Mouse (Mus musculus) embryonic facial prominence, embryonic 14.5 days (tissue): ENCODE measurements around the gene Rnasel. TPM values are rescaled to one million over a fixed set of nuclear protein-coding genes. Genes with fewer than 3 reads are reported as not detected.

Experiments
- ATAC-seq: fragments of 200-750 bp; cut with Nextera tagmentation; 2 replicates; pipeline ENCODE4 v1.8.0; 2017; ENCODE audit warnings: low read depth, moderate number of reproducible peaks, moderate TSS enrichment
- DNase-seq: peaks from one replicate; pipeline ENCODE4 v3.0.0-alpha.2; 2015; ENCODE audit warnings: low spot score
- H3K27ac ChIP-seq: fragments of 300-500 bp; sonication (generic); replicated peaks from 2 replicates; pipeline ENCODE4 v1.5.1; 2014; ENCODE audit warnings: low read depth, mild to moderate bottlenecking, low read length, moderate library complexity
- H3K27me3 ChIP-seq: fragments of 300-500 bp; sonication (generic); replicated peaks from 2 replicates; pipeline ENCODE4 v1.6.1; 2014; ENCODE audit warnings: low read length; ENCODE audit not compliant: control insufficient read depth, insufficient read depth
- H3K36me3 ChIP-seq: fragments of 300-500 bp; sonication (generic); 2 replicates; pipeline ENCODE4 v1.6.1; 2014; ENCODE audit warnings: low read length, mixed read lengths; ENCODE audit not compliant: control insufficient read depth, insufficient read depth
- H3K4me1 ChIP-seq: fragments of 300-500 bp; sonication (generic); 2 replicates; pipeline ENCODE4 v1.6.1; 2014; ENCODE audit warnings: antibody characterized with exemption, low read length; ENCODE audit not compliant: control insufficient read depth, insufficient read depth
- H3K4me2 ChIP-seq: fragments of 300-500 bp; sonication (generic); 2 replicates; pipeline ENCODE4 v1.6.1; 2014; ENCODE audit warnings: low read depth, mild to moderate bottlenecking, low read length, moderate library complexity, mixed read lengths
- H3K4me3 ChIP-seq: fragments of 300-500 bp; sonication (generic); 2 replicates; pipeline ENCODE4 v1.5.1; 2014; ENCODE audit warnings: low read depth, mild to moderate bottlenecking, low read length
- H3K9ac ChIP-seq: fragments of 300-500 bp; sonication (generic); 2 replicates; pipeline ENCODE4 v1.6.1; 2014; ENCODE audit warnings: low read depth, mild to moderate bottlenecking, low read length, moderate library complexity, mixed read lengths
- H3K9me3 ChIP-seq: fragments of 300-500 bp; sonication (generic); 2 replicates; pipeline ENCODE4 v1.6.1; 2016; ENCODE audit warnings: low read length; ENCODE audit not compliant: control insufficient read depth
- WGBS: fragments of 180-500 bp; shearing (Covaris S2); extraction: QIAGEN DNeasy Blood & Tissue Kit; methylation state at CpG from one replicate; pipeline ENCODE4 v1.1.7; 2014; 5-methylcytosine and 5-hydroxymethylcytosine counted together
- polyA plus RNA-seq: library from polyadenylated mRNA; unstranded; fragments of >200 nt; fragmentation: Nextera tagmentation; extraction: Ambion mirVana; gene quantifications from 2 replicates; pipeline ENCODE4 v1.2.1, GENCODE M21; 2014

Rnasel gene
- polyA plus RNA-seq: 12.6 and 13.1 TPM in 2 replicates

GRCm38 (mm10) chr1:153749211-153749801 is at the start of gene Rnasel:
TSS of gene Rnasel (plus strand) at chr1:153749426.
- H3K27ac ChIP-seq: peak within 1 kb of the TSS; percentile 57; the same call in 1 of the 2 replicates
- H3K4me1 ChIP-seq: peaks cover 12% of the 10 kb centered on the region; the same call in 1 of the 2 replicates
- peak within 1 kb of the TSS; percentile 46 for H3K4me3 ChIP-seq
- 4% methylated on average over 18 of the region's 18 CpGs for WGBS
- H3K36me3 ChIP-seq: no peaks in the 10 kb centered on the region
- H3K9me3 ChIP-seq: no peaks in the 10 kb centered on the region
- peak within 1 kb of the TSS; percentile 80 for H3K9ac ChIP-seq
- peak; percentile 68 for ATAC-seq
- DNase-seq: peak; percentile 90
- H3K27me3 ChIP-seq: no peaks in the 10 kb centered on the region
- H3K4me2 ChIP-seq: peak within 1 kb of the TSS; percentile 70

GRCm38 (mm10) chr1:153700448-153701063 is 48.7 kb upstream of the Rnasel start:
- Histone ChIP-seq H3K4me3 (no peak overlapping the region), H3K4me2 (no peak overlapping the region), H3K9me3 (no peaks in the 10 kb centered on the region), H3K4me1 (peaks cover 49% of the 10 kb centered on the region), H3K27me3 (no peaks in the 10 kb centered on the region), H3K9ac (no peak overlapping the region), H3K36me3 (no peaks in the 10 kb centered on the region), H3K27ac (no peak overlapping the region)
- ATAC-seq (0 out of 2 replicates have a peak, but pooled peaks have one; percentile 17), DNase-seq (peak; percentile 72)
- WGBS: 64% methylated on average over 11 of the region's 11 CpGs

DNA sequence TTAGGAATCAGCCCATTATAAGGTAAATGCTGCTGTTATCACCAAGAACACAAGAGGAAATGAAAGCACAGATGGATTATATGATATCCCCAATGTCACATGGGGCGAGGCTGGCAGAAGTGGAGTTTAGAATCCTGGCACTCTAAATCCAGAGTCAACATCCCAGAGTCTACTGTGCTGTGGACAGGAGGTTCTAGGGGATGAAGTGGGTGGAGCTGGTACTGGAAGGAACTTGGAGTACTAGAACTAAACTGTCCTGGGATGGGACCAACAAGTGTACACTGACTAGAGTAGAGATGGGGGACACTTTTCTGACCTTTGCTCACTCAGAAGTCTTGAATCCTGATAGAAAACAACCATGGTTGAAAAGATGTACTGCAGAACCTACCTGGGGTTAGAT is 47.8 kb upstream of the Rnasel start:
- no peaks in the 10 kb centered on the region for H3K36me3 ChIP-seq
- ATAC-seq (no peak), DNase-seq (no peak)
- H3K27me3 ChIP-seq: no peaks in the 10 kb centered on the region
- peaks cover 49% of the 10 kb centered on the region for H3K4me1 ChIP-seq
- 86% methylated on average over 1 of the region's 1 CpGs for WGBS
- no peaks in the 10 kb centered on the region for H3K9me3 ChIP-seq
- H3K9ac ChIP-seq: no peak overlapping the region
- H3K4me2 ChIP-seq: no peak overlapping the region
- H3K4me3 ChIP-seq: no peak overlapping the region
- no peak overlapping the region for H3K27ac ChIP-seq

DNA sequence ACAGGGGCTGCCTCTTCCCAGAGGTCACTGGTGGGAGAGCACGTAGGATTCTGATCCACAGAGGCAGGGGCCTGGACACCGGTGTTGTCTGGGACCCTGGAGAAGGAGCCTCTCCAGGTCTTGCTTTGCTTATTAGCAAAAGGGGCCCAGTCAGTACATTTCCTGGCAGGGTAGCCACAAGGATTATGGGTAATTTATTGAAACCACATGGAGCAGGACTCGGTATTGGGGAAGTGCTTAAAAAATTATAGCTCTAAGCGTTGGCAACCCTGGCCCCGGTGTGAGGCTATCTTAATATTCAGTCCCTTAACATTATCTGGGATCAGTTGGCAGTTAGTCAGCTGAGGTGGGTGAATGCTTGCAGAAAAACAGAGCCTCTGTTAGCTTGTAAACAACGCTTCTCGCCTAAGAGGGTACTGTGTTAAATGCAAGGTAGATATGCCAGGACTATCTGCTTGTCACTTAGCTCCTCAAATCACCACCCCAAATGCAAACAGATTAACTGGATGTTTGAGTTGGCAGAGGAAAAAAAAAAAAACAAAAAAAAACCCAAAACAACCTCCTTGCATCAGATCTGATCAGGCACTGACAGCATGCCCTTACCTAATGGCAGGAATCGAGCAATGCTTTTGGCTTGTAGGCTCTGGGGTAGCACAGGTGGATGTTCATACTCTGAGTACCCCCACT is 46.9 kb upstream of the Rnasel start:
- 51% methylated on average over 8 of the region's 8 CpGs for WGBS
- Histone ChIP-seq H3K27me3 (no peaks in the 10 kb centered on the region), H3K27ac (0 out of 2 replicates have a peak overlapping the region, but pooled peaks have one; percentile 18), H3K4me1 (peaks cover 49% of the 10 kb centered on the region), H3K9me3 (no peaks in the 10 kb centered on the region), H3K9ac (no peak overlapping the region), H3K36me3 (no peaks in the 10 kb centered on the region), H3K4me3 (no peak overlapping the region), H3K4me2 (no peak overlapping the region)
- ATAC-seq (no peak), DNase-seq (no peak)

GRCm38 (mm10) chr1:153702853-153703410 is 46.3 kb upstream of the Rnasel start:
- H3K9me3 ChIP-seq: no peaks in the 10 kb centered on the region
- no peak overlapping the region for H3K4me2 ChIP-seq
- WGBS: 43% methylated on average over 8 of the region's 8 CpGs
- H3K4me1 ChIP-seq: peaks cover 49% of the 10 kb centered on the region
- peak overlapping the region; percentile 18; the same call in 1 of the 2 replicates for H3K27ac ChIP-seq
- no peak overlapping the region for H3K9ac ChIP-seq
- no peak for DNase-seq
- no peak overlapping the region for H3K4me3 ChIP-seq
- no peaks in the 10 kb centered on the region for H3K27me3 ChIP-seq
- no peaks in the 10 kb centered on the region for H3K36me3 ChIP-seq
- no peak for ATAC-seq

GRCm38 (mm10) chr1:153703445-153703991 is 45.7 kb upstream of the Rnasel start:
- no peak overlapping the region for H3K27ac ChIP-seq
- H3K9me3 ChIP-seq: no peaks in the 10 kb centered on the region
- H3K9ac ChIP-seq: no peak overlapping the region
- no peaks in the 10 kb centered on the region for H3K27me3 ChIP-seq
- H3K36me3 ChIP-seq: no peaks in the 10 kb centered on the region
- DNase-seq: peak; percentile 89
- H3K4me3 ChIP-seq: no peak overlapping the region
- H3K4me2 ChIP-seq: peak overlapping the region; percentile 7; the same call in 1 of the 2 replicates
- ATAC-seq: peak; percentile 80
- peaks cover 45% of the 10 kb centered on the region for H3K4me1 ChIP-seq
- 6% methylated on average over 12 of the region's 12 CpGs for WGBS

GRCm38 (mm10) chr1:153704174-153704573 is 45.1 kb upstream of the Rnasel start:
- no peak for DNase-seq
- 12% methylated on average over 7 of the region's 7 CpGs for WGBS
- peaks cover 38% of the 10 kb centered on the region for H3K4me1 ChIP-seq

DNA sequence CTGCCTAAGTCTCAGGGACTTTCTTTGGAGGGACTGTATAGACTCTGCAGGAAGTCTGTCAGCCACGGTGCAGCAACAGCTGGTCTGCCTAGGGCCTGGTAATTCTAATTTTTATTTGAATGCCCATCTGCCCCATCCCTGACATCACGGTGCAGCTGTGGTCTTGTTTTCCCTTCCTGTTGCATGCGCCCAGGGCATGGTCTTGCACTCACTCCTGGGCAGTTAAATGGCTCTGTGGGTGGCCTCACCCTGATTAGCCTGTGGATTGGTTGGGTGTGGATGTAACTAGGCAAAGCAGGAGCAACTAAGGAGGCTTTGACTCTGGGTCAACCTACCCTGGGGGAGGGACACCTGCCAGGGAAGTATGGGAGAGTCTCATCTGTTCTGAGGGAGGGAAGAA is 44.2 kb upstream of the Rnasel start:
- Histone ChIP-seq H3K9ac (no peak overlapping the region), H3K36me3 (no peaks in the 10 kb centered on the region), H3K27me3 (no peaks in the 10 kb centered on the region), H3K27ac (no peak overlapping the region), H3K4me3 (no peak overlapping the region), H3K9me3 (no peaks in the 10 kb centered on the region), H3K4me2 (no peak overlapping the region), H3K4me1 (peaks cover 31% of the 10 kb centered on the region)
- peak; percentile 71 for DNase-seq
- WGBS: 30% methylated on average over 3 of the region's 3 CpGs
- ATAC-seq: peak; percentile 53; the same call in 1 of the 2 replicates

More at GRCm38 (mm10) chr1:153704174-153704573, 45.1 kb upstream of the Rnasel start:
- Histone ChIP-seq H3K27me3 (no peaks in the 10 kb centered on the region), H3K9ac (no peak overlapping the region), H3K4me3 (no peak overlapping the region), H3K4me2 (0 out of 2 replicates have a peak overlapping the region, but pooled peaks have one; percentile 7), H3K27ac (no peak overlapping the region), H3K9me3 (no peaks in the 10 kb centered on the region), H3K36me3 (no peaks in the 10 kb centered on the region)
- ATAC-seq: 0 out of 2 replicates have a peak, but pooled peaks have one; percentile 45
